ENCODE assay signal across 2 mouse cellular contexts in the genomic region with DNA sequence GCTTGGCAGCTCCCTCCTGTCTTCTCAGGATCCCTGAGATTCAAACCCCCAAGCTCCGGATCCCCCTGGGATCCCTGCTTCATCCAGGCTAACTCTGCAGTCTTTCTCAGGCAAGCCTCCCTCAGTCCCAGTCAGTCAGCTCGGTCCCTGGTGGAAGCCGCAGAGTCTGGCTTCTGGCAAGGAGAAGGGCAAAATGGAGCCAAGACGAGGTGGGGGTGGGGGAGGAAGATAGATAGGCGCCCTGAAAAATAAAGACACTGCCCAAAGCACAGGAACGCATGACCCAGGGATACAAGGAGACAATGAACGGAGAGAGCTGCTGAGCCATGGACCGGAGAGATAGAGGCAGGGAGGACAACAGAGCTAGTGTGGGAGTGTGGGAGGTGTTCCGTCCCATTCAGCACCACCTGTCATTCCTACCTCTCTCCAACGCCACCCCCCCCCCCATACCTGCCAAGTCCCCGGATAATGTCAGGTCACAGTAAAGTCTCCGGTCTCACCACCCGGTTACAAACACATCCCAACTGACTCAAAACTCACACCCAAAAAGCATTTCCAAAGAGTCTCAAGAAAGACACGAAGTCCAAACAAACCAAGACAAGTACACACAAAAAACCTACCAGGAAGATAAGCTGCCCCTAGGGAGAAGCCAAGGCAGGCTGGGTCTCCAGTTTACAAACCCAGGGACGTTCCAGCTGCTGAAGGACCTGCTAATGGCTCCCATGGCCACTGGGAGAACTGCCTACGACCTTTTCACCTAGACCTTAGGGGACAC.
TF ChIP-seq lines count a peak whose summit lies in the region.

No protein-coding gene starts in this region.

TF ChIP-seq in CH12.LX, 34 proteins besides CTCF, POLR2A, EP300 and RAD21:
- no peak for TF ChIP-seq IRF4 (IDR thresholded peaks at IDR 0.05; ENCODE audit: low read depth, low read length)
- TF ChIP-seq CHD1 (IDR thresholded peaks at IDR 0.05; ENCODE audit: low read depth, low read length) = no peak
- no peak for TF ChIP-seq BHLHE40 (IDR thresholded peaks at IDR 0.05; ENCODE audit: low read depth, low read length)
- no peak for TF ChIP-seq PAX5 (IDR thresholded peaks at IDR 0.05; ENCODE audit: low read length)
- no peak for TF ChIP-seq CHD2 (IDR thresholded peaks at IDR 0.05; ENCODE audit: low read length)
- TF ChIP-seq UBTF (IDR thresholded peaks at IDR 0.05; ENCODE audit: low read depth, low read length) = no peak
- TF ChIP-seq TBP (conservative IDR thresholded peaks at IDR 0.05; ENCODE audit: low read depth, low read length) = no peak
- TF ChIP-seq KAT2A (IDR thresholded peaks at IDR 0.05; ENCODE audit: insufficient replicate concordance, low read length) = no peak
- no peak for TF ChIP-seq MAZ (IDR thresholded peaks at IDR 0.05; ENCODE audit: low read depth, low read length)
- no peak for TF ChIP-seq MEF2A (IDR thresholded peaks at IDR 0.05; ENCODE audit: borderline replicate concordance, low read depth, low read length)
- TF ChIP-seq MAX (IDR thresholded peaks at IDR 0.05; ENCODE audit: low read length) = no peak
- no peak for TF ChIP-seq POLR2AphosphoS2 (IDR thresholded peaks at IDR 0.05; ENCODE audit: low read depth, low read length)
- no peak for TF ChIP-seq GABPA (IDR thresholded peaks at IDR 0.05; ENCODE audit: insufficient replicate concordance, low read depth, low read length)
- TF ChIP-seq MYC (IDR thresholded peaks at IDR 0.05; ENCODE audit: low read depth, low read length) = no peak
- no peak for TF ChIP-seq TCF12 (IDR thresholded peaks at IDR 0.05; ENCODE audit: low read depth, low read length)
- TF ChIP-seq JUND (conservative IDR thresholded peaks at IDR 0.05; ENCODE audit: low read depth, low read length) = no peak
- TF ChIP-seq NELFE (IDR thresholded peaks at IDR 0.05; ENCODE audit: low read depth, low read length) = no peak
- no peak for TF ChIP-seq NRF1 (IDR thresholded peaks at IDR 0.05; ENCODE audit: low read depth, low read length)

TF ChIP-seq in MEL, 35 proteins besides CTCF, POLR2A, EP300 and RAD21:
- no peak for TF ChIP-seq ZKSCAN1 (IDR thresholded peaks at IDR 0.05; ENCODE audit: low read depth, low read length)
- TF ChIP-seq SIN3A (IDR thresholded peaks at IDR 0.05; ENCODE audit: low read length) = no peak
- TF ChIP-seq GATA1 (IDR thresholded peaks at IDR 0.05; ENCODE audit: low read depth, low read length) = no peak
- TF ChIP-seq MAFK (IDR thresholded peaks at IDR 0.05; ENCODE audit: borderline replicate concordance, low read depth, low read length) = no peak
- TF ChIP-seq TAL1 (IDR thresholded peaks at IDR 0.05; ENCODE audit: low read length) = no peak
- no peak for TF ChIP-seq MYC (IDR thresholded peaks at IDR 0.05; ENCODE audit: low read depth, low read length)
- no peak for TF ChIP-seq RCOR1 (IDR thresholded peaks at IDR 0.05; ENCODE audit: low read depth, low read length)
- no peak for TF ChIP-seq CHD1 (IDR thresholded peaks at IDR 0.05; ENCODE audit: low read depth, low read length)
- TF ChIP-seq ZMIZ1 (IDR thresholded peaks at IDR 0.05; ENCODE audit: low read depth, low read length) = no peak
- no peak for TF ChIP-seq MEF2A (IDR thresholded peaks at IDR 0.05; ENCODE audit: extremely low read depth, insufficient replicate concordance, low read depth, low read length, poor library complexity, severe bottlenecking)
- TF ChIP-seq POLR2AphosphoS2 (IDR thresholded peaks at IDR 0.05; ENCODE audit: low read length) = no peak
- no peak for TF ChIP-seq POLR2AphosphoS5 (IDR thresholded peaks at IDR 0.05; ENCODE audit: borderline replicate concordance, low read depth, low read length)
- TF ChIP-seq KAT2A (conservative IDR thresholded peaks at IDR 0.05; ENCODE audit: low read depth, low read length) = no peak
